Mouse (Mus musculus) gastrocnemius, postnatal 25 days (tissue): ENCODE results near the gene Topors. TPM values are rescaled to one million over a fixed set of nuclear protein-coding genes. Genes with fewer than 3 reads are reported as not detected.

Experiments used
- total RNA-seq, 2 experiments: library from RNA; stranded (reverse); gene quantifications; 1 replicate in 1 of 2; 2 replicates in 1 of 2; pipeline ENCODE4 v1.2.3; 2021

Gene Topors
- total RNA-seq, 2 experiments from 2014 or later = 7.0 to 7.4 TPM

Other genes with a start within 250 kb of the Topors start
- 10 to 100 TPM; 16.1 to 21.7 TPM for gene Aco1, start 126.8 kb downstream of the Topors start, total RNA-seq
- gene Ddx58, start 30.0 kb downstream of the Topors start, total RNA-seq = 1 to 10 TPM; 2.1 to 3.5 TPM
- gene Smim27, start 271 bp downstream of the Topors start, total RNA-seq = 10 to 100 TPM; 42.3 to 45.2 TPM
- 100 to 1,000 TPM; 276 to 279 TPM for gene Ndufb6, start 9.6 kb upstream of the Topors start, total RNA-seq
- not detected for gene Tmem215, start 202.3 kb upstream of the Topors start, total RNA-seq